Mouse (Mus musculus): ENCODE results near the gene Cntrob.

DNA sequence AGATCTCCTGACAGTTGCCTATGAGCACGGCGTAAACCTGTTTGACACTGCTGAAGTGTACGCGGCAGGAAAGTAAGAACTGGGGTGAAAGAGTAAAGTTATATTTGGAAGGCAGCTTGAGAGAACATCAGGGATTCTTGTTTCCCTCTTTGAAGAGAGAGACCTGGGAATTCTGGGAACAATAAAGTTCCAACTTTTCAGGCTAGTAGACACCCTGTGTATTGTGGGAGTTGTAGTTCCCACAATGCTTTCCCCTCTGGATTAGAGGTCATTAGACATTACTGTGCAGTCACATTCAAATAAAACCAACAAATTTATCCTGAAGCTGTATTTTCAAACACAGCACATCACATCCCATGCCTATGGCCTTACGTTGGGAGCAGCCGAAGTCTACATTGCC, 4.9 kb upstream of the Cntrob start:
- no peak for TF ChIP-seq EP300 (IDR thresholded peaks at IDR 0.05; ENCODE audit: low read depth)
- no peak for TF ChIP-seq CTCF (IDR thresholded peaks at IDR 0.05; ENCODE audit: low read depth)
